Mouse (Mus musculus) olfactory bulb, adult 2 months (tissue): ENCODE measurements around the gene Dydc2.

Experiments
- CTCF ChIP-seq: fragments of 200-500 bp; IDR thresholded peaks from 2 replicates; pipeline ENCODE4 v1.5.1; 2012; ENCODE audit warnings: low read depth, mild to moderate bottlenecking, low read length, moderate library complexity; ENCODE audit not compliant: insufficient read depth
- POLR2A ChIP-seq: fragments of 200-500 bp; IDR thresholded peaks from 2 replicates; pipeline ENCODE4 v1.6.1; 2012; ENCODE audit warnings: mild to moderate bottlenecking, low read depth, low read length, moderate library complexity; ENCODE audit not compliant: insufficient read depth

- TF ChIP-seq CTCF (no peak), POLR2A (no peak)
Observed at GRCm38 (mm10) chr14:41047402-41047801, 21.6 kb downstream of the Dydc2 start.
